Mouse (Mus musculus): ENCODE measurements around the gene Cyb5r1. TPM values are rescaled to one million over a fixed set of nuclear protein-coding genes. Genes with fewer than 3 reads are reported as not detected.

Gene Cyb5r1
- polyA plus RNA-seq, 1 experiment from 2014 or later = 37.4 TPM

DNA sequence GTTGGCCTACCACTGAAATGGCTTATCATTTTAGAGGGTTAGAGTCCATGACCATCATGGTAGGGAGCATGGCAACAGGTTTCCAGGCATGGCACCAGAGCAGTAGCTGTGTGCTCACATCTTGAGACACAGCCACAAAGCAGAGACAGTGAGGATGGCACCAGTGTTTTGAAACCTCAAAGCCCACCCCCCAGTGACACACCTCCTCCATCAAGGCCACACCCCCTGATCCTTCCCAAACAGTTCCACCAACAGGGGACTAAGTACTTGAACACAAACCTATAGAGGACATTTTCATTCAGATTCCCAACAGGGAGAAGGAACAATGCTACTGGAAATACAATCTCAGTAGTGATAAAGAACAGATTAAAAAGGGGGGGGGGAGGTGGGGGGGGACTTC is 20.2 kb upstream of the Cyb5r1 start:
- Histone ChIP-seq H3K27ac (no peak overlapping the region), H3K9me3 (no peaks in the 10 kb centered on the region), H3K27me3 (ENCODE audit: insufficient read depth, poor library complexity, severe bottlenecking) (0 out of 2 replicates have a peak, but pooled peaks cover 17% of the 10 kb centered on the region), H3K36me3 (no peaks in the 10 kb centered on the region), H3K4me3 (no peak overlapping the region), H3K4me1 (peaks cover 5% of the 10 kb centered on the region)
- no peak for DNase-seq (ENCODE audit: low spot score)

DNA sequence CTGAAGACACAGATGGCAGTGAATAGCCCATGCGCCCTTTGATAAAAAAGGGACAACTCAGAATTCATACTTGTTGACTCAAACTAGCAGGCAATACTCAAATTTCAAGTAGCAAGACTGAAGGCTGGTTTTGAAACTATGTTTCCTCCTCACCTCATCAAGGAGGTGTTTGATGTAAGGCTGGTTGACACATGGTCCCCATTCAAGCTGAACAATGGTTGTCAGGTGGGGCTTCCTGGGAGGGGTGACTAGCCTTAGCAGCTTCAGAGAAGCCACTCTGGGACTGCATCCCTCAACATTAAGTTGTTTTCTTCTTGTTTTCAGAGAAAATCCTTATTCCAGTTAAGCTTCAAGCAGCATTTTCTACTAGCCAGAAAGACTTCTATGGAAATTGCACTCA is 19.7 kb upstream of the Cyb5r1 start, which contains the start of gene 4933406M09Rik:
Gene 4933406M09Rik (plus strand): TSS at position 275 of the 400 bp plus-strand sequence.
- H3K9me3 ChIP-seq = no peaks in the 10 kb centered on the region
- H3K27ac ChIP-seq = no peak within 1 kb of the TSS
- no peak for DNase-seq (ENCODE audit: low spot score)
- WGBS = 95% methylated on average over 1 of the region's 1 CpGs
- H3K36me3 ChIP-seq = no peaks in the 10 kb centered on the region
- H3K4me1 ChIP-seq = peaks cover 5% of the 10 kb centered on the region
- H3K27me3 ChIP-seq (ENCODE audit: insufficient read depth, poor library complexity, severe bottlenecking) = 0 out of 2 replicates have a peak, but pooled peaks cover 17% of the 10 kb centered on the region
- H3K4me3 ChIP-seq = no peak within 1 kb of the TSS

DNA sequence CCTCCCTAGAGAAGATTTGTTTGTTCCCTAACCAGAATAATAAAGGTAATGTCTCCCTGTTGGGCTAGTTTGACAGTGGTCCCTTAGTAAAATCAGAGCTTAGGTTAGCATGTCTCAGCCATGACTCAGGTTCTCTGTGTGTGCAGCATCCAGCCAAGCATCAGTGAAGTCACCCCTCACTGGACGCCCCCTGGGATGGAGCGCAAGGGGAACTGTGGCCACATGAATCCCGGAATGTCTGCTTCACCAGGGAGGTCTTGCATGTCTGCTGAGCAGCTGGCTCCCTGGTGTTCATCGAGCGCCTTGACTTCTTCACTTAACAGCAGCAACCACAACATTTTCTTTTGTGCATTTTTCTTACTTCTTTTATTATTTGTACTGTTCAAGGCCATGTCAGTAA is 11.5 kb upstream of the Cyb5r1 start:
- Histone ChIP-seq H3K27me3 (ENCODE audit: insufficient read depth, poor library complexity, severe bottlenecking) (0 out of 2 replicates have a peak, but pooled peaks cover 8% of the 10 kb centered on the region), H3K9me3 (no peaks in the 10 kb centered on the region), H3K4me3 (no peak overlapping the region), H3K36me3 (no peaks in the 10 kb centered on the region), H3K4me1 (no peaks in the 10 kb centered on the region), H3K27ac (no peak overlapping the region)
- WGBS = 41% methylated on average over 5 of the region's 5 CpGs
- DNase-seq (ENCODE audit: low spot score) = no peak

DNA sequence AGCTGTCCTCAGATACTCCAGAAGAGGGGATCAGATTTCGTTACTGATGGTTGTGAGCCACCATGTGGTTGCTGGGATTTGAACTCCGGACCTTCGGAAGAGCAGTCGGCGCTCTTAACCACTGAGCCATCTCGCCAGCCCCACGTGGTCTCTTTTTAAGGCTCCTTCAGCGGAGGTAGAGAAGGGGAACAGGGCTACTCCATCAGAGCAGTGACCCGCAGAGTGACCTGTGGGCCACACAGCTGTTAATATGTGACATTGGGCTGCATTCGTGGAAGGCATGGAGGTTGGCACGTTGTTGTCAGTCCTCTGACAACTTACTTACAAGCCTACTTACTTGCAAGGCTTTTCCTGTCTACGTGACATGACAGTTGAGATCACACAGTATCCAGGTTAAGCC is 7.1 kb upstream of the Cyb5r1 start:
- 88% methylated on average over 12 of the region's 12 CpGs for WGBS
- no peak for DNase-seq (ENCODE audit: low spot score)
- Histone ChIP-seq H3K4me1 (no peaks in the 10 kb centered on the region), H3K4me3 (no peak overlapping the region), H3K27ac (no peak overlapping the region), H3K27me3 (ENCODE audit: insufficient read depth, poor library complexity, severe bottlenecking) (no peaks in the 10 kb centered on the region), H3K9me3 (no peaks in the 10 kb centered on the region), H3K36me3 (no peaks in the 10 kb centered on the region)

DNA sequence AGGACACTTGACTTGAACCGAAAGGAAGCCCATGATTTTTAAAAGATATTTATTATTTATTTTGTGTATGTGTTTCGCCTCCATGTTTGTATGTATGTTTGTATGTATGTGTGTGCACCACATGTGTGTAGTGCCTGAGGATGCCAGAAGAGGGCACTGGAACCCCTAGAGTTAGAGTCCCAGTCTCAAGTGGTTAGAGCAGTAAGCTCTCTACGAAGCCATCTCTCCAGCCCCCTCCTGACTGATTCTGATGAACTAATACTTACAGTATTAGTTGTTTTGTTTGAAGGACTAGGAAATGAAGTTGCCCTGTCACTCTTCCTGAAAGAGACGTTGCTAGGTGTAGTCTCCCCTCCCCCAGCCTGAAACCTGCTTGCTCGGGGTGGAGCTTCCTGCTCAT is 5.6 kb upstream of the Cyb5r1 start:
- no peaks in the 10 kb centered on the region for H3K4me1 ChIP-seq

DNA sequence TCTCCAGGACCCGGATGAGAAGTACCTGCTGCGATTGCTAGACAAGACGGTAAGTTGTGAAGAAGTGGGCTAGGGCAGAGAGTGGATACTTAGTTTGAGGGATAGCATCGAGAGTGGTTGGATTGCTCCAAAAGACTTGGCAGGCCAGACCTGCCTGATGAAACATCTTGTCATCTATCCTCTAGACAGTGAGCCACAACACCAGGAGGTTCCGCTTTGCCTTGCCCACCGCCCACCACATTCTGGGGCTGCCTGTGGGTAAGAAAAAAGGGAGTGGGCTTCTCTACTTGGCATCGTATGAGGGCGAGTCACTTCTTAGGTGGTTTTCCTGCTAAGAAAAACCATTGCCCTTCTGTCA is 1.0 kb downstream of the Cyb5r1 start:
- Histone ChIP-seq H3K27me3 (ENCODE audit: insufficient read depth, poor library complexity, severe bottlenecking) (no peaks in the 10 kb centered on the region), H3K4me1 (peaks cover 9% of the 10 kb centered on the region), H3K4me3 (peak overlapping the region; percentile 75), H3K27ac (peak overlapping the region; percentile 87), H3K9me3 (no peaks in the 10 kb centered on the region), H3K36me3 (peaks cover 40% of the 10 kb centered on the region)
- DNase-seq (ENCODE audit: low spot score) = no peak
- 31% methylated on average over 8 of the region's 8 CpGs for WGBS

More for the DNA sequence above, 5.6 kb upstream of the Cyb5r1 start:
- no peak overlapping the region for H3K27ac ChIP-seq
- H3K9me3 ChIP-seq = no peaks in the 10 kb centered on the region
- WGBS = 57% methylated on average over 5 of the region's 5 CpGs
- H3K27me3 ChIP-seq (ENCODE audit: insufficient read depth, poor library complexity, severe bottlenecking) = no peaks in the 10 kb centered on the region
- H3K4me3 ChIP-seq = no peak overlapping the region
- H3K36me3 ChIP-seq = no peaks in the 10 kb centered on the region
- no peak for DNase-seq (ENCODE audit: low spot score)

DNA sequence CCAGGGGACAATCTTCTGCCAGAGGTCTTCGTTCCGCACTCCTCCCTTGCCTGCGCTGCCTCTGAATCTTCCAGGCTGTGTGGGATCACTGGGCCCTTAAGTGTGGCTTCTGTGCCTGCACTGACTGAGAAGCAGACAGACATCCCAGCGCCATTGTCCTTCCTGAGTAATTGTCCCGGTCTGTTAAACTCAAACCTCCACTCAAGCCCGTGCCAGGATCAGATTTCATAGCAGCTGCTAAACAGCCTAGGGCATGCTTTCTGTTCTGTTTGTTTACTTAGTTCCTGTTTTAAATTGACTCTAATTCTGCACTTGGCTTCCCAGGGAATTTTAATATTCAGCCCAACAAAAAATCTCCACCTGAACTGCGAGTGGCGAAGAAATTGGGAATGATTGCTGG is 2.7 kb downstream of the Cyb5r1 start:
- Histone ChIP-seq H3K27ac (no peak overlapping the region), H3K27me3 (ENCODE audit: insufficient read depth, poor library complexity, severe bottlenecking) (no peaks in the 10 kb centered on the region), H3K9me3 (no peaks in the 10 kb centered on the region), H3K36me3 (peaks cover 49% of the 10 kb centered on the region), H3K4me3 (no peak overlapping the region), H3K4me1 (peaks cover 9% of the 10 kb centered on the region)
- WGBS = 81% methylated on average over 8 of the region's 8 CpGs
- no peak for DNase-seq (ENCODE audit: low spot score)

DNA sequence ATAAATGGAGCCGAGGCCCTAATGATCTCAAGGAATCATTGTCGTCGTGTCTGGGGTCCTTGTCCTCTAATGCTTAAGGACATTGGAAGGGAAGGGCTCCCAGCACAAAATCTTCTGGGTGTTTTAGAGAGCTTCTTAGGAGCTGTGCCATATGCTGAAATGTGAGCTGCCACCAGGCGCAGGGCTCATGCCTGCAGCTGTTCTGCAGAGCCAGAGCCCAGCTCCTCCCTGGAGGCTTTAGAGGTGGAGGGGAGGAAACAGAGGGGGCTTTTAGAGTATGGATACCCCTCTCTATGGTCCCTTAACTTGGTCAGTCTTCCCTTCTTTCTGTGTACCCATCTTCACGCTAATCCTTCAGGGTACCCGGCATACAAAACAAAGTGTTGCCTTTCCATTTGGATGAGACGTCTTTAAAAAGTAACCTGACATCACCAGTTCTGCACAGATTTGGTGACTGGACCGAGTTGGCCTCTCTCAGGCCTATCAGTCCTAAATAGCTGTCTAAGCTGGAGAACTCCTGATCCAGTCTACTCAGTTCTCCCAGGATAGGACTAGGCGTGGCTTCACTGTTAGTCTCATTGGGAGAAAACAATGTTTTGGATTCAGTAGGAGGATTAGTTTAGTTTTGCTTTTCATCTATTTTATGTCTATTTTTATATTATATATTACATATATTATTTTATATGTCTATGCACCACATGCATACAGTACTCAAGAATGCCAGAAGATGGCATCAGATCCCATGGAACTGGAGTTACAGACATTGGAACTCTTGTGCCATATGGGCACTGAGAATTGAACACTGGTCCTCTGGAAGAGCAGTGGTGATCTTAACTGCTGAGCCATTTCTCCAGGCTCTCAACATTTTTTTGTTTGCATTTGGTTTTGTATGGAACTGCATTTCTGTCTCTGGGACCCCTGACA is 6.6 kb downstream of the Cyb5r1 start:
- WGBS = 91% methylated on average over 9 of the region's 9 CpGs
- no peak for DNase-seq (ENCODE audit: low spot score)
- H3K36me3 ChIP-seq = peaks cover 49% of the 10 kb centered on the region

DNA sequence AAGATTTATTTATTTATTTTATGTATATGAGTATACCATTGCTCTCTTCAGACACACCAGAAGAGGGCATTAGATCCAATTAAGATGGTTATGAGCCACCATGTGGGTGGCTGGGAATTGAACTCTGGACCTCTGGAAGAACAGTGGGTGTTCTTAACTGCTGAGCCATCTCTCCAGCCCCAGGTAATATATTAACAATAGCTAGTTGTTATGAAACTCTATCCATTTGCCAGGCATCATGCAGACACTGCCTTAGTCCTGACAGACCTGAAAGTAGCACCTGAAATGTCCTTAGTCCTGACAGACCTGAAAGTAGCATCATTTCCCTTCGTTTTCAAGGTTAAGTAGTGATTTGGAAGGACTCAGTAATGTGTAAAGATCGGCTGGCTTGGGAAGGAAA is 8.7 kb downstream of the Cyb5r1 start:
- H3K4me1 ChIP-seq = peaks cover 32% of the 10 kb centered on the region
- 0 out of 2 replicates have a peak overlapping the region, but pooled peaks have one; percentile 99 for H3K27ac ChIP-seq
- DNase-seq (ENCODE audit: low spot score) = no peak
- peaks cover 32% of the 10 kb centered on the region for H3K36me3 ChIP-seq
- H3K4me3 ChIP-seq = no peak overlapping the region
- no peaks in the 10 kb centered on the region for H3K27me3 ChIP-seq (ENCODE audit: insufficient read depth, poor library complexity, severe bottlenecking)
- no peaks in the 10 kb centered on the region for H3K9me3 ChIP-seq
- WGBS = 43% methylated on average over 2 of the region's 2 CpGs

More for the DNA sequence above, 6.6 kb downstream of the Cyb5r1 start:
- Histone ChIP-seq H3K4me3 (no peak overlapping the region), H3K27me3 (ENCODE audit: insufficient read depth, poor library complexity, severe bottlenecking) (no peaks in the 10 kb centered on the region), H3K27ac (no peak overlapping the region), H3K4me1 (peaks cover 13% of the 10 kb centered on the region), H3K9me3 (no peaks in the 10 kb centered on the region)

DNA sequence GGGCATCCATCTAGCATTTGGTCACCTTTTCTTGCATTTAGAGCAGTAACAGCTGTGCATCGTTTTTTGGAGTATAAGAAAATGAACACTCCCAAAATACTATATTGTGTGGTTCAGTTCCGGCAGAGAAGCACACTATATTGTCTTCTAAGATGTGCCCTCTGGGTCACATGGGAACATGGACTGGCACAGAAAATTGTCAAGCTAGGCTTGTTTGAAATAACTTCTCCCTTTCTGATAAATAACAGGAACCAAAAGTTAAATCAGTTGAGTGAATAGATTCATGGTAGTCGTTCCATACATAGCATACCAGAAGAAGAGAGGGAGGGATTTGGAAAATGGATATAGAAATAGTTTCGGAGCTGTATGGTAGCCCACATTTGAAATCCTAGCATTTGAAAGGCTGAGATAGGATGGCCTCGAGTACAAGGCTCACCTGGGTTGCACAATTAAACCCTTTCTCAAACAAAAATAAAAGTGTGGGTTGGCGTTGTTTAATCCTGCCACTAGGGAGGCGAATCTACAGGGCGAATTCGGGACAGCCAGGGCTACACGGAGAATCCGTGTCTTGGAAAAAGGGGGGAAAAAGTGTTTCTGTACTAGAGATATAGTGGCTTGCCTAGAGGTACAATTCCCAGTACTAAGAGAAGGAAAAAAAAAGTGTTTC is 9.3 kb downstream of the Cyb5r1 start:
- H3K4me1 ChIP-seq = peaks cover 38% of the 10 kb centered on the region
- peak overlapping the region; percentile 99 for H3K27ac ChIP-seq
- no peaks in the 10 kb centered on the region for H3K9me3 ChIP-seq
- WGBS = 14% methylated on average over 11 of the region's 11 CpGs
- no peaks in the 10 kb centered on the region for H3K27me3 ChIP-seq (ENCODE audit: insufficient read depth, poor library complexity, severe bottlenecking)
- DNase-seq (ENCODE audit: low spot score) = no peak
- peaks cover 26% of the 10 kb centered on the region for H3K36me3 ChIP-seq
- H3K4me3 ChIP-seq = peak overlapping the region; percentile 99

DNA sequence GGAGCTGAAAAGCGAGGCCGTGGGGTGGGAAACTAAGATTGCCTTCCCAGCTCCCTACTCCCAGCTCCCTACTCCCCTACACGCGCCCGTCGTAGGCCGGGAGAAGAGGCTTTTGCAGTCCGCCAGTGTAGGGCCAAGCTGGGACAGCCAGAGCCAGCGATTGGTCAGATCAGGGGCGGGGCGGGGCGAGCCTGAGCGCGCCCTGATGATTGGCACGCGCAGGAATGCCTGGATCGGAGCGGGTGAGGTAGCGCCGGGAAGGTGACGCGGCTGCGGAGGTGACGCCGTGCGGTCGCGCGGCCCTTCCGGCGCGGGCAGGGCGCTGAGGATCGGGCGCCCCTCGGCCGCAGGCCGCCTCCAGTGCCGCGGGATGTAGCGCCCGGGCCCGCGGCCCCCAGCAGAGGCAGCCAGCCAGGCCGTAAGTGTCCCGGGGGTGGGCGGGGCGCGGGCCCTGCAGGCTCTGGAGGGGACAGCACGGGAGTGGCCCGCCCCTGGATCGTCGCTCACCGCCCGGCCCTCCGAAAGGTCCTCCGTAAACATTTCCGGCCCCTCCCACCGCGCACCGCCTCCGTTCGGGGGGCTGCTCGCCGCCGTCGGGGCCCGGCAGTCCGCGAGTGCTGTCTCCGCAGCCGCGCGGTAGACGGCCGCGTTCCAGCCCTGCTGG is 9.9 kb downstream of the Cyb5r1 start, which contains the start of gene Adipor1:
Gene Adipor1 (plus strand): TSS at position 211 of the 664 bp plus-strand sequence.
- Histone ChIP-seq H3K4me3 (peak within 1 kb of the TSS; percentile 99), H3K36me3 (peaks cover 19% of the 10 kb centered on the region), H3K4me1 (peaks cover 45% of the 10 kb centered on the region), H3K9me3 (no peaks in the 10 kb centered on the region), H3K27ac (peak within 1 kb of the TSS; percentile 99), H3K27me3 (ENCODE audit: insufficient read depth, poor library complexity, severe bottlenecking) (no peaks in the 10 kb centered on the region)
- DNase-seq (ENCODE audit: low spot score) = peak; percentile 99
- WGBS = under 1% methylated on average over 75 of the region's 77 CpGs

DNA sequence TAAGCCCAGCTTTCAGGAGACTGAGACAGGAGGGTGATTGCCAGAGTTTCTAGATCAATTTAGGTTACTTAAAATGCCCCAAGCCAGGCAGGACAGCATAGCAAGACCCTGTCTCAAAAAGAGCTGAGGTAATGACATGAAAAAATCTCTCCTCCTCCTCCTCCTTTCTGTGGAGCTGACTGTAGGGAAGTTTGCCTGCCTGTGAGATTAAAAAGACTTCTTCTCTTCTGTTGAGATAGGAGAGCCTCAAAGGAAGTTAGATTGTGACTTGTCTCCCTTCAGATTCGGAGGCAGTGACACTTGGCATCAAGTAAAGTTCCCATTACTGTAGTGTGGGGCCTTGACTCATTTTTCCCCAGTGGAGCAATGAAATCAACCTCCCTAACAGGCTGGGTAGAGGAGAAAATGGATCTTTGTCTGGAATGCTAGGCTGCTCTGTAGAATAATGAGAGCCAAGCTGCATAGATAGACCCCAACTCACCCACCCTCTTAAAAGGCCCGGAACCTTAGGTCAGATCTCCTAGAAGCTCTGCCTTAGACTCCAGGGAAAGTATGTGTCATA is 13.1 kb downstream of the Cyb5r1 start:
- H3K4me3 ChIP-seq = no peak overlapping the region
- no peaks in the 10 kb centered on the region for H3K9me3 ChIP-seq
- H3K27ac ChIP-seq = peak overlapping the region; percentile 11; the same call in 1 of the 2 replicates
- WGBS = 50% methylated on average over 2 of the region's 2 CpGs
- no peak for DNase-seq (ENCODE audit: low spot score)
- H3K4me1 ChIP-seq = peaks cover 48% of the 10 kb centered on the region
- peaks cover 9% of the 10 kb centered on the region for H3K36me3 ChIP-seq
- H3K27me3 ChIP-seq (ENCODE audit: insufficient read depth, poor library complexity, severe bottlenecking) = no peaks in the 10 kb centered on the region; the same call in 1 of the 2 replicates
